Mouse (Mus musculus) heart, postnatal 0 days (tissue): ENCODE data around the gene Pabpc1l.

Experiments used
- CTCF ChIP-seq: IDR thresholded peaks from 2 replicates; pipeline ENCODE4 v1.5.1; 2016; ENCODE audit warnings: antibody characterized with exemption, control low read depth, low read depth
- EP300 ChIP-seq: IDR thresholded peaks from 2 replicates; pipeline ENCODE4 v1.6.1; 2016; ENCODE audit warnings: antibody characterized with exemption, low read depth

GRCm38 (mm10) chr2:164053767-164054166 lies 28.5 kb downstream of the Pabpc1l start:
- no peak for TF ChIP-seq CTCF
- 0 out of 2 replicates have a peak, but pooled peaks have one; percentile 48 for TF ChIP-seq EP300
